ENCODE assay signal across 20 mouse cellular contexts in genomic region chr10:39237549-39237948, GRCm38 (mm10).
DNase-seq lines count a peak whose midpoint lies in the region; TF ChIP-seq lines count a peak whose summit lies in the region.
"Had no signal": no experiment of that assay in that cellular context is flagged by ENCODE, and none has a peak within 500 bp of the region (broad histone marks: within the 10 kb centered on the region; RNA-seq: fewer than 3 reads in every experiment).

No protein-coding gene starts in this region.

- intact Hi-C loops in heart, postnatal 36 days (cut with DNase I), result no loop called here

- 80% methylated on average over 4 of the region's 4 CpGs for WGBS in heart, embryonic 10.5 days
- 79% methylated on average over 4 of the region's 4 CpGs for WGBS in kidney, adult 2 months

- peaks cover 12% of the 10 kb centered on the region for H3K4me1 ChIP-seq in heart, embryonic 10.5 days
- no peaks in the 10 kb centered on the region for H3K4me1 ChIP-seq in kidney, adult 2 months (ENCODE audit: control insufficient read depth, insufficient read depth, low read length)

- TF ChIP-seq CTCF in kidney, adult 2 months (conservative IDR thresholded peaks at IDR 0.05; ENCODE audit: insufficient read depth, insufficient read length, low read depth, low read length), result no peak

- no peak overlapping the region for H3K27ac ChIP-seq in heart, embryonic 10.5 days
- no peak overlapping the region for H3K27ac ChIP-seq in kidney, adult 2 months (ENCODE audit: insufficient read depth, low read depth, low read length)
- H3K27ac ChIP-seq: embryonic facial prominence, embryonic 10.5 days; embryonic facial prominence, embryonic 13.5 days; forebrain, embryonic 12.5 days; forebrain, embryonic 15.5 days; hindbrain, embryonic 10.5 days; hindbrain, embryonic 13.5 days had no signal

- no peaks in the 10 kb centered on the region for H3K27me3 ChIP-seq in heart, embryonic 10.5 days (ENCODE audit: insufficient read depth, poor library complexity, severe bottlenecking)
- H3K27me3 ChIP-seq in kidney, adult 2 months (replicated peaks; ENCODE audit: control insufficient read depth, insufficient read depth, low read length), result no peaks in the 10 kb centered on the region
- H3K27me3 ChIP-seq: embryonic facial prominence, embryonic 13.5 days; forebrain, embryonic 12.5 days; forebrain, embryonic 15.5 days had no signal

- DNase-seq in adrenal gland, postnatal 14 days, result peak; percentile 27
- DNase-seq in adrenal gland, adult 18-20 months (ENCODE audit: low spot score in 2 of 2), result no peak
- DNase-seq in heart, embryonic 10.5 days (ENCODE audit: low spot score), result peak; percentile 46
- no peak for DNase-seq in heart, postnatal 36 days
- DNase-seq in kidney, adult 2 months, result peak; percentile 2
- DNase-seq in kidney, postnatal 10 days, result no peak
- DNase-seq: cerebellum, adult 11-12 months; cerebellum, adult 8-10 months; cerebellum, postnatal 10 days; cerebellum, postnatal 36 days; embryo, embryonic 11 days; gastrocnemius, postnatal 25 days; kidney, adult 18-20 months had no signal

- no peak for TF ChIP-seq POLR2A in kidney, adult 2 months (IDR thresholded peaks at IDR 0.05; ENCODE audit: low read depth, low read length)

- H3K4me3 ChIP-seq in heart, embryonic 10.5 days, result no peak overlapping the region
- no peak overlapping the region for H3K4me3 ChIP-seq in kidney, adult 2 months (ENCODE audit: insufficient read depth, low read depth, low read length)
- H3K4me3 ChIP-seq: embryonic facial prominence, embryonic 10.5 days; embryonic facial prominence, embryonic 13.5 days; erythroblast, embryonic 14.5 days; forebrain, embryonic 12.5 days; forebrain, embryonic 15.5 days; hindbrain, embryonic 10.5 days; hindbrain, embryonic 13.5 days had no signal

- H3K36me3 ChIP-seq in heart, embryonic 10.5 days, result no peaks in the 10 kb centered on the region
- no peaks in the 10 kb centered on the region for H3K36me3 ChIP-seq in kidney, adult 2 months (ENCODE audit: control insufficient read depth, insufficient read depth, low read length)
- H3K36me3 ChIP-seq: embryonic facial prominence, embryonic 10.5 days; embryonic facial prominence, embryonic 13.5 days; forebrain, embryonic 12.5 days; forebrain, embryonic 15.5 days; hindbrain, embryonic 10.5 days; hindbrain, embryonic 13.5 days had no signal

- no peaks in the 10 kb centered on the region for H3K9me3 ChIP-seq in heart, embryonic 10.5 days
- H3K9me3 ChIP-seq: embryonic facial prominence, embryonic 10.5 days; embryonic facial prominence, embryonic 13.5 days; forebrain, embryonic 12.5 days; forebrain, embryonic 15.5 days; hindbrain, embryonic 10.5 days; hindbrain, embryonic 13.5 days had no signal

Comparison
In these comparisons a context has a peak if more than half of its experiments do, and no peak if none do; other contexts are left out.
1. DNase-seq: peak in adrenal gland, postnatal 14 days (single experiment), heart, embryonic 10.5 days (single experiment) and kidney, adult 2 months (single experiment); none in adrenal gland, adult 18-20 months (0 of 2), heart, postnatal 36 days (0 of 2) and kidney, postnatal 10 days (single experiment).